Mouse (Mus musculus) stomach, embryonic 14.5 days (tissue): ENCODE measurements around the gene Exoc3. TPM values are rescaled to one million over a fixed set of nuclear protein-coding genes. Genes with fewer than 3 reads are reported as not detected.

Experiments used
- ATAC-seq: fragments of 200-750 bp; cut with Nextera tagmentation; 2 replicates; pipeline ENCODE4 v1.8.0; 2017; ENCODE audit warnings: low read depth, moderate TSS enrichment; ENCODE audit not compliant: insufficient number of reproducible peaks, insufficient read depth, low FRiP score
- H3K27ac ChIP-seq: fragments of 300-500 bp; sonication (generic); 2 replicates; pipeline ENCODE4 v1.5.1; 2014; ENCODE audit warnings: mild to moderate bottlenecking, low read length, moderate library complexity, mixed read lengths
- H3K27me3 ChIP-seq: fragments of 300-500 bp; sonication (generic); 2 replicates; pipeline ENCODE4 v1.6.1; 2014; ENCODE audit warnings: low read length, control low read depth, mixed read lengths; ENCODE audit not compliant: control insufficient read depth, insufficient read depth
- H3K36me3 ChIP-seq: fragments of 300-500 bp; sonication (generic); 2 replicates; pipeline ENCODE4 v1.6.1; 2014; ENCODE audit warnings: mild to moderate bottlenecking, control low read depth, low read length, moderate library complexity, mixed read lengths; ENCODE audit not compliant: control insufficient read depth, insufficient read depth
- H3K4me1 ChIP-seq: fragments of 300-500 bp; sonication (generic); 2 replicates; pipeline ENCODE4 v1.6.1; 2014; ENCODE audit warnings: low read length, control low read depth, mixed read lengths; ENCODE audit not compliant: control insufficient read depth, insufficient read depth
- H3K4me2 ChIP-seq: fragments of 300-500 bp; sonication (generic); replicated peaks from 2 replicates; pipeline ENCODE4 v1.6.1; 2014; ENCODE audit warnings: low read depth, low read length, control low read depth
- H3K4me3 ChIP-seq: fragments of 300-500 bp; sonication (generic); 2 replicates; pipeline ENCODE4 v1.5.1; 2014; ENCODE audit warnings: low read depth, low read length, control low read depth
- H3K9ac ChIP-seq: fragments of 300-500 bp; sonication (generic); replicated peaks from 2 replicates; pipeline ENCODE4 v1.6.1; 2014; ENCODE audit warnings: low read depth, mild to moderate bottlenecking, control low read depth, low read length, moderate library complexity, mixed read lengths
- H3K9me3 ChIP-seq: fragments of 300-500 bp; sonication (generic); 2 replicates; pipeline ENCODE4 v1.6.1; 2016; ENCODE audit warnings: low read depth, low read length, control low read depth; ENCODE audit not compliant: control insufficient read depth
- WGBS: fragments of 180-500 bp; shearing (Covaris S2); extraction: QIAGEN DNeasy Blood & Tissue Kit; methylation state at CpG from one replicate; pipeline ENCODE4 v1.1.7; 2014; 5-methylcytosine and 5-hydroxymethylcytosine counted together
- polyA plus RNA-seq: library from polyadenylated mRNA; unstranded; fragments of >200 nt; fragmentation: Nextera tagmentation; extraction: Ambion mirVana; gene quantifications from 2 replicates; pipeline ENCODE4 v1.2.1, GENCODE M21; 2014

Exoc3 gene
- polyA plus RNA-seq, 1 experiment from 2014 or later = 82.1 TPM

DNA sequence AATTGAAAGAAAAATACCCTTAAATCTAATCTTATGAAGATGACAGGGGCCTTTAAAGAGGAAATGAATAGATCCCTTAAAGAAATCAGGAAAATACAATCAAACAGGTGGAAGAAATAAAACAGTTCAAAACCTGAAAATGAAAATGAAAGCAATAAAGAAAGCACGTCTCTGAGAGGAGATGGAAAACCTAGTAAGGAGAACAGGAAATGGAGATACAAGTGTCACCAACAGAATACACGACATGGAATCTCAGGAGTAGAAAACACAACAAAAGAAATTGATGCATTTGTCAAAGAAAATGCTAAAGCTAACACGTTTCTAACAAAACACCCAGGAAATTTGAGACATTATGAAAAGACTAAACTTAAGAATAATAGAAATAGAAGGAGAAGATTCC, 12.1 kb downstream of the Exoc3 start:
- Histone ChIP-seq H3K9ac (no peak overlapping the region), H3K27ac (no peak overlapping the region), H3K4me3 (no peak overlapping the region), H3K36me3 (peaks cover 34% of the 10 kb centered on the region), H3K4me2 (no peak overlapping the region), H3K27me3 (no peaks in the 10 kb centered on the region), H3K9me3 (no peaks in the 10 kb centered on the region), H3K4me1 (no peaks in the 10 kb centered on the region)
- WGBS = 85% methylated on average over 3 of the region's 3 CpGs
- ATAC-seq = no peak

DNA sequence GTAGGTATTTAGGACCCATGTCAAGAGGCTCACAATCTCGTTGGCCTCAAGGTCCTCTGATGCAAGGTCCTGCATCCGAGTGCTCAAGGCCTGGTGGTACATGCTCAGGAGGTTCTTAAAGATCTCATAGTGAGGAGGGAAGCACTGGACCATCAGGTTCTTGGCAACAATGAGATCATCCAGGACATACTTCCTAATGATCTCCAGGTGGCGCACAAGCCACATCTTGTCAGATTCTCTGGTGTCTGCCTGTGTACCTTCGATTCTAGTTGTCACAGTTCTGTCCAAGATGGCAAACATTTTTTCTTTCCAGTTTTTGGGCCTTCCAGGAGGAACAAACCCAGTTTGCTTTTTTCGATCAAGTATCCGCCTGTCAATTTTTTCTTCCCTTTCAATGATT, 15.9 kb downstream of the Exoc3 start:
- WGBS = 88% methylated on average over 6 of the region's 6 CpGs
- H3K36me3 ChIP-seq = peaks cover 33% of the 10 kb centered on the region

DNA sequence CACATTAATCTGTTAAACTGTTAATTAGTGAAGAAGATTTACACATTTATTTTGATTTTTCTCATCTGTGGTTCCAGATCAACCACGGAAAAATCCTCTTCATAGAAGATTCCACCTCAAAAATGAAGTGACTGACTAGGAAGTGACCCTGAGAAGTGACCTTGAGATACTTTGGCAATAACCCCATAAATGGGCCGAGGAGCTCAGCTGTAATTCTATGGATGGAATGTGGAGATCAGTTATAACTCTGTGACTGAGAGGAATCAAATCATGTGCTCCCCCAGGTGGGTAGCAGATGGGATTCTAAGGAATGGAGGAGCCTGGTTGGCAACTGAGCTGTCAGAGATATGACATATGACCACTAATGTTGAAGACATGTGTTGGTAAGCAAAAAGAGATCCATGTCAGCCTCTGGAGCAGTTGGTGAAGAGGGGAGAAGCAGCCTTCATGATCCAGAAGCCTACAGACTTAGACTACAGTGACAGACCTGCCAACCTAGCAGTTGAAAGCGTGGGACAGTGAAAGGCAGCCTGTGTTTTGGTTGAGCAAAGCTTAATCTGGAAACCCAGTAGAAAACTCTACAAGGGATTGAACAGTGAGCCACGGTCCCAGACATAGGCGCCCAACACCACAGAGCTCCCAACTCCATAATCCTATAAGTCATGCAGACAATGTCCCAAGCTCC, 25.4 kb downstream of the Exoc3 start:
- Histone ChIP-seq H3K4me3 (no peak overlapping the region), H3K9me3 (no peaks in the 10 kb centered on the region), H3K9ac (no peak overlapping the region), H3K36me3 (peaks cover 13% of the 10 kb centered on the region; the same call in 1 of the 2 replicates), H3K27me3 (no peaks in the 10 kb centered on the region), H3K4me1 (no peaks in the 10 kb centered on the region), H3K27ac (no peak overlapping the region), H3K4me2 (no peak overlapping the region)
- 90% methylated on average over 5 of the region's 5 CpGs for WGBS
- ATAC-seq = no peak

More for the DNA sequence above, 15.9 kb downstream of the Exoc3 start:
- H3K4me2 ChIP-seq = no peak overlapping the region
- H3K9me3 ChIP-seq = no peaks in the 10 kb centered on the region
- no peak for ATAC-seq
- H3K27ac ChIP-seq = no peak overlapping the region
- H3K9ac ChIP-seq = no peak overlapping the region
- no peaks in the 10 kb centered on the region for H3K4me1 ChIP-seq
- H3K27me3 ChIP-seq = no peaks in the 10 kb centered on the region
- H3K4me3 ChIP-seq = no peak overlapping the region

DNA sequence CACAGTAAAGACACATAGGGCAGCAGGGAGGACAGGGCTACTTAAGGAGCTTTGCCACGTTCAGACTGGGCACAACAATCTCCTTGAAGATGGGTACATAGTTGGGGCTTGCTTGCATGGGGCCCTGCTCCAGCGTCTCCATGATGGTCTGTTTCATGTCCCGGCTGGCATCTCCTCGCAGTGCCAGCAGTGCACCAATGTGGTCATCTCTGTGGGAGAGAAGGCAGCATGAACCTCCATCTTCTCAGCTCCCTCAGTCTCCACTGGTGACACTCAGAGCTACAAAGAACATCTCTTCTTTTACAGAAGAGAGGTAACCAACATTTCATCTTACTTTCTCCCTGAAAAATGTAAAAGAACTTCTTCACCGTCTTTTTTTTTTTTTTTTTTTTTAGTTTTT, 36.5 kb downstream of the Exoc3 start:
- H3K27ac ChIP-seq = no peak overlapping the region
- H3K36me3 ChIP-seq = peaks cover 31% of the 10 kb centered on the region; the same call in 1 of the 2 replicates
- no peaks in the 10 kb centered on the region for H3K9me3 ChIP-seq
- H3K27me3 ChIP-seq = no peaks in the 10 kb centered on the region
- WGBS = 94% methylated on average over 5 of the region's 5 CpGs
- no peak overlapping the region for H3K4me2 ChIP-seq
- no peak for ATAC-seq
- no peak overlapping the region for H3K4me3 ChIP-seq
- 0 out of 2 replicates have a peak, but pooled peaks cover 2% of the 10 kb centered on the region for H3K4me1 ChIP-seq
- no peak overlapping the region for H3K9ac ChIP-seq

DNA sequence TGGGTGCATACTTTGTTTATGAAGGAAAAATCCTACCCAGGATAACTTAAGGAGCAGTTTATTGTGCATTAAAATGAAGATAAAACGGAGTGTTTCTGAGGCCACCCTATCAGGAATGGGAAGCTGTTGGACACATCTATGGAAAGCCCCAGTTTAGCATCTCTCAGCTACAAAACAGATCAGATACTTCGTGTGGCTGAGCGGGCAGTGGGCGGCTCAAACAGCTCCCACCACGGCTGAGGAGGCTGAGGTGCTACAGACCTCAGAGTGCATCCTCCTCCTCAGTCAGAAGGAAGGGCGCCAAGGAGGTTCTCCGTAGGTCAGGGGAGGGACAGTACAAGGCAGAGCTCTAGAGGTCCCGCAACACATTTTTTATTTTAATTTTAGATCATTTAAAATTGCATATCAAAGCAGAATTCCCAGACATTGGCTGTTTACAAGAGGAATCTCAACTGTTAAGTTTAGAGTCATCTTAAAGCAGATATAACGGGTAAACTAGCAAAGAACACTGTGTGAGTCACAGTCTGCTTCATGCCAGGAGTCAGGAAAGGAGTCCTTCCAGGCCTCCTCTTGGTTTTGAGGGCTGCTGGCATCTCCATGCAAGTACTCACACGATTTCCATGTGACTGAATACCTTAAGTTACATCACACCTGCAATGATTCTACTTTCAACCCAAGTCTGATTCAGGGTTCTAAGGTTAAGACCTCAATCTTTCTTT, 38.9 kb downstream of the Exoc3 start:
- Histone ChIP-seq H3K9me3 (no peaks in the 10 kb centered on the region), H3K4me3 (no peak overlapping the region), H3K36me3 (peaks cover 26% of the 10 kb centered on the region; the same call in 1 of the 2 replicates), H3K4me1 (0 out of 2 replicates have a peak, but pooled peaks cover 4% of the 10 kb centered on the region), H3K27ac (no peak overlapping the region), H3K9ac (no peak overlapping the region), H3K4me2 (no peak overlapping the region), H3K27me3 (no peaks in the 10 kb centered on the region)
- no peak for ATAC-seq
- 81% methylated on average over 10 of the region's 10 CpGs for WGBS

DNA sequence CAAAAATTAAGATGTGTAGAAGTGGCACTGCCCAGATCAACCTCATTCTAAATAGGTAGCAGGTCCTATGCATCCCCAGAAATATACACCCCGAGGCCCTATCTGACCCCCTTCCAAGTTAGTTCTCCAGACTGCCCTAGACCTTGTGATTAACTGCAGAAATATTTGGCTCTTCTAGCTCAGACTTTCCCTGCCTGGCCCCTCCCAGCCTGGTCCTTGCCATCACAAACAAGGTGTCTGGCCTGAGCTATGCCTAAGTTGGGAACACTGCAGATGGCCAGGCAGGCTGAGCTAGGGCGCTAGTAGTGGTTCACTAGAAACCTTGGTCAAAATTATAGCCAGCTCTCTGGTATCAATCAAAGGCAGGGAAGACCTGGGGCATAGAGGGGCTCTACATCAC, 41.0 kb downstream of the Exoc3 start:
- no peak for ATAC-seq
- Histone ChIP-seq H3K4me2 (peak overlapping the region; percentile 37; the same call in 1 of the 2 replicates), H3K27me3 (no peaks in the 10 kb centered on the region), H3K9me3 (no peaks in the 10 kb centered on the region), H3K27ac (no peak overlapping the region), H3K4me3 (0 out of 2 replicates have a peak overlapping the region, but pooled peaks have one; percentile 44), H3K9ac (no peak overlapping the region), H3K36me3 (peaks cover 11% of the 10 kb centered on the region; the same call in 1 of the 2 replicates), H3K4me1 (0 out of 2 replicates have a peak, but pooled peaks cover 4% of the 10 kb centered on the region)
- WGBS = 78% methylated on average over 2 of the region's 2 CpGs

DNA sequence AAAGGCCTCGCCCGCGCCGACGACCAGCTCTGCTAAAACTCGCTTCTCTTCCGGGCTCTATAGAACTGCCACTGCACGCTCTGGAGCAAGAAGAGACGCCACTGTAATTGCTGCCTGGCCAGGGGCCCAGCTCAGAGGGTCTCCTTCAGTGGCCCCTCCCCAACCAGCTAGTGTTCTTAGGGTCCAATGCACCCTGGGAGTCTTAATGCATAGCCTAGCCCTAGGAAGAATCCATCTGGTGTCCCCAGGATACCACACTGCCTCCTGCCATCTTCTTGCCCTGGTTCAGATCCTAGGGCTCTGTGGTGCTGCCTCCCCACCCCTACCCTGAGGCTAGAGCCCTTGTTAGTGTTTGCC, 41.5 kb downstream of the Exoc3 start:
- ATAC-seq = no peak; the same call in 1 of the 2 replicates
- Histone ChIP-seq H3K4me3 (peak overlapping the region; percentile 44), H3K9me3 (no peaks in the 10 kb centered on the region), H3K36me3 (peaks cover 8% of the 10 kb centered on the region; the same call in 1 of the 2 replicates), H3K27me3 (no peaks in the 10 kb centered on the region), H3K4me2 (peak overlapping the region; percentile 37), H3K4me1 (0 out of 2 replicates have a peak, but pooled peaks cover 4% of the 10 kb centered on the region), H3K27ac (no peak overlapping the region), H3K9ac (no peak overlapping the region)
- WGBS = 14% methylated on average over 9 of the region's 9 CpGs

DNA sequence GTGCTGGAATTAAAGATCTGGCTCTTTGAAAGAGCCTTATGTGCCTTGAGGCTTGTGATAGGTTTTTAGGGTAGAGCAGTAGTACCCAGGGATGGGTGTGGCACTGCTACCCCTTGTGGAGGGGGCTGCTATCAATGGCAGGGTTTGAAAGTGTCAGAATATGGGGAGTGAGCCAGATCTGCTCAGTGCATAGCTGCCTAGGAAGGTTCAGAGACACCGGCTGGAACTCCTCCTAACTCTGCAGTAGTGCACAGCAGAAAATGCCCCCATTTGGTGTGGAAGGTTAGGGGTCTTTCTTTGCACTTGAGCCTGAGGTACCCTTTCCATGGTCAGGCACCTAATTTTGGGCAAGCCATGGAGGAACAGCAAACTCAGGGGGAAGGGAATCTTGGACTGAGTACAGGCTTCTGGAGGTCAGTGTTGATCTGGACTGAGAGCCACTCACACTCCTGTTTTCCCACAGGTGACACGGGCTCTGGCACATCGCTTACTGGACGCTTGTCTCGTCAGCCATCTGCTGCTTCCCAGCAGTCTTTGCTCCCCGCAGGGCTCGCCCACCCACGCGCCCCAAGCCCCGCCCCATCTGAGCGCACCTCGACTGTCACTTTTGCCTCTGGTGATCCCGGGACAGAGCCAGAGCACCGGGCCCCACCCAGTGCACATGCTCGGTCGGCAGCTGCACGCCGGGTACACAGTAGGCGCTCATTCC, 42.0 kb downstream of the Exoc3 start:
- ATAC-seq = peak; percentile 74
- WGBS = 5% methylated on average over 19 of the region's 19 CpGs

More for the DNA sequence above, 42.0 kb downstream of the Exoc3 start:
- Histone ChIP-seq H3K4me2 (peak overlapping the region; percentile 37), H3K27me3 (no peaks in the 10 kb centered on the region), H3K36me3 (peaks cover 3% of the 10 kb centered on the region; the same call in 1 of the 2 replicates), H3K4me1 (0 out of 2 replicates have a peak, but pooled peaks cover 4% of the 10 kb centered on the region), H3K9me3 (no peaks in the 10 kb centered on the region), H3K27ac (no peak overlapping the region), H3K4me3 (peak overlapping the region; percentile 44), H3K9ac (no peak overlapping the region)
